Mouse (Mus musculus) cortical plate, adult 2 months (tissue): Measurements from ENCODE around the gene Retreg3.

ENCODE experiments used
- CTCF ChIP-seq: fragments of 200-500 bp; IDR thresholded peaks from 2 replicates; pipeline ENCODE4 v1.5.1; 2011; ENCODE audit warnings: mild to moderate bottlenecking, control low read depth, low read length; ENCODE audit not compliant: insufficient read depth; ENCODE audit errors: extremely low read depth
- POLR2A ChIP-seq: fragments of 200-500 bp; IDR thresholded peaks from 2 replicates; pipeline ENCODE4 v1.6.1; 2011; ENCODE audit warnings: mild to moderate bottlenecking, low read length, control low read depth; ENCODE audit not compliant: insufficient read depth; ENCODE audit errors: extremely low read depth

DNA sequence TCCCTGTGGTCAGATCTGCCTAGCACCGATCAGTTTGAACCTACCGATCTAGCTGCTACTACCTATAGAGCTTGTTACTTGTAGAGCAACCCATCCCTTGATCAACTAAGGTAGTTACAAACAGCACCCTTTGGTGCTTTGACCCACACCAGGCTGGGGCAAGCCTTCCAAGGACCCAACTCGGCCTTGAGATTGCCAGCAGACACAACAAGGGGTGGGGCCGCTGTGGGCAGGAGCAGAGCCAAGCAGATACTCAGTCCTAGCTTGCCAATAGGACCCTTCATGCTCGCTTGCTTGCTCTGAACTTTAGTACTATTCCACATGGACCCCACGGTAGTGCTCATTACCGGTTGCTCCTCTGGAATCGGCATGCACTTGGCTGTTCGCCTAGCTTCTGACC is 41.6 kb downstream of the Retreg3 start, which contains the start of gene Hsd17b1:
- no peak for TF ChIP-seq POLR2A
- TF ChIP-seq CTCF: no peak
